Mouse (Mus musculus): Measurements from ENCODE around the gene Glmp. TPM values are rescaled to one million over a fixed set of nuclear protein-coding genes. Genes with fewer than 3 reads are reported as not detected.

Glmp gene
- total and polyA plus RNA-seq, 3 experiments, result 42.7 to 163 (median 75.6) TPM

DNA sequence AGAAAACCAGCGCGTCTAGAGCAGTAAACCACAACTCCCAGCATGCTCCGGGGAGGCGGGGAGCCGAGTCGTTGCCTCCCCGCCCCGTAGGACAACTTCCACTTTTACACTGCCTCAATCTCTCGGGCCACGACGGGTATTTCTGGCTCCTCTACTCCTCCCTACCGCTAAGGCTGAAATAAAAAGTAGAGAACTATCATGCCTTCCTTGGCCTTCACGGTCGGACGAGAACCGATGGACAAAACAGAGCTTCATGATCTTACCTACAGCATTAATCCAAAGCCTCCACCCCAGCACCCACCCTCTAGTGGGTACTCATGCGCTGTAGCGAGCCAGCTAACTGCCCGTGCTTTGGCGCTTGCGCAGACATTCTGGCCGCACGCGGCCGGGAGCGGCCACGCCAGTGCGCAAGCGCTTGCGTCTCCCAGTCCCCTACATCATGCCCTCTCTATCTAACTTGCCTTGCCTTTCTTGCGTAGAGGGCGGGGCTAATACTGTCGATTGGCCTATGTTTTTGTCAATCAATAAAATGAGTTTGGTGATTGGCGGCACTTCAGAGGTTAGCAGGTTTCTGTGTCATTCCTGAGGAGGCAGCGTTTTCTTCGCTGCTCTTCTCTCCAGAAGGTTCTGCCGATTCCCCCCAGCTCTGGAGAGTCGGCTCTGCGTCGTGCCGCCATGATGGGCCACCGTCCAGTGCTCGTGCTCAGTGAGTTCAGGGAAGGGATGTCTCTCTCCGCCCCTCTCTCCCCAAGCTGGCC lies 28.1 kb upstream of the Glmp start, which contains the start of the genes Tsacc and Cct3 (continued):
- peak; percentile 46; the same call in 1 of the 2 replicates for TF ChIP-seq MAZ (IDR thresholded peaks at IDR 0.05; ENCODE audit: low read depth, low read length)
- TF ChIP-seq MXI1 (IDR thresholded peaks at IDR 0.05; ENCODE audit: low read depth, low read length), result no peak
- no peak for TF ChIP-seq PAX5 (IDR thresholded peaks at IDR 0.05; ENCODE audit: low read length)

DNA sequence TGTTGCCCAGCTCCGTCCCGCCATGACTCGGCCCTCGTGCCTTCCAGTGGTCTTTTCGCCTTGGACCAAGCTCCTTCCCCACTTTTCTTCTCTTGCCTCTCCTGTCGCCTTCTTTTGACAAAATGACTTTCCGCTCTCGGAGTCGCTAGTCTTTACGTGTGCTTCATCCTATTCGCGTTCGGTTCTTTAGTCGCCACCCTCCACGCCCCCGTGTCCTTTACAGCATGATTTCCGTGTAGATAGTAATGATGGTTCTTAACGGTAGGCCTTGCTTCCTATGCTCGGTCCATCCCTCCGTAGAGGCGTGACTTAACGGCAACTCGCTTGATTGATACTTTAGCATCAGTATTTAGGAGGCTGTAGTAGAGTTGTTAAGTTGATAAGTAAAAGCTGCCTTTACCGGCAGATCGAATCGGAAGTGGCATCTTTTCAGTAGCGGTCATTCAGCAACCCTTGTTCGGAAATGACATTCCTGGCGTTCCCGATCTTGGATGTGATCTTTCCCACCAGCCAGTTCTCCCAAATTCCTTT lies 27.4 kb upstream of the Glmp start:
- Histone ChIP-seq H3K36me3 (replicated peaks in 1 of 2; ENCODE audit: control insufficient read depth in 1 of 2, insufficient read depth in 1 of 2, low read length in 1 of 2) (peaks cover 29 to 47% of the 10 kb centered on the region in 2 experiments), H3K27ac (ENCODE audit: insufficient read depth, low read depth) (peak overlapping the region; percentile 83), H3K4me2 (ENCODE audit: insufficient read depth, low read depth, poor library complexity, severe bottlenecking) (peak overlapping the region; percentile 59; the same call in 1 of the 2 replicates), H3K9ac (ENCODE audit: insufficient read depth, low read depth) (peak overlapping the region; percentile 61), H3K27me3 (replicated peaks) (no peaks in the 10 kb centered on the region), H3K4me1 (ENCODE audit: control insufficient read depth in 1 of 2, insufficient read depth in 2 of 2) (peaks cover 0 to 28% of the 10 kb centered on the region in 2 experiments; a peak in 3 of 4 replicates), H3K79me2 (replicated peaks; ENCODE audit: control insufficient read depth, extremely low read depth, insufficient read depth, poor library complexity, severe bottlenecking) (peaks cover 43% of the 10 kb centered on the region), H3K4me3 (replicated peaks in 1 of 3; ENCODE audit: low read depth in 2 of 3, low read length in 2 of 3, poor library complexity in 1 of 3) (peak overlapping the region; percentile 82 to 98 (median 95)), H3K9me3 (replicated peaks; ENCODE audit: low read length) (no peaks in the 10 kb centered on the region)
- dilution Hi-C loops (cut with MboI; ENCODE audit: extremely low pct_ligation_motif_present, extremely low pct_unique_long_range_greater_than_20kb, low sequenced_read_pairs) (no loop called here), in situ Hi-C loops (cut with MboI; ENCODE audit: low pct_ligation_motif_present, low pct_unique_long_range_greater_than_20kb, low sequenced_read_pairs) (loop anchor here (5.0 kb wide), 1 partner anchor 35 kb away; no protein-coding TSS in a partner anchor)
- DNase-seq (ENCODE audit: extremely low read depth), result peak; percentile 57
- no peak for TF ChIP-seq POLR2AphosphoS2 (IDR thresholded peaks at IDR 0.05; ENCODE audit: low read depth, low read length)
- TF ChIP-seq HCFC1 (IDR thresholded peaks at IDR 0.05; ENCODE audit: low read depth, low read length), result no peak
- TF ChIP-seq MXI1 (IDR thresholded peaks at IDR 0.05; ENCODE audit: low read depth, low read length), result peak; percentile 78
- no peak for TF ChIP-seq ETS1 (conservative IDR thresholded peaks at IDR 0.05; ENCODE audit: low read depth, low read length)
- peak; percentile 26; the same call in 1 of the 2 replicates for TF ChIP-seq ELF1 (IDR thresholded peaks at IDR 0.05; ENCODE audit: low read depth, low read length)
- 0 out of 2 replicates have a peak, but pooled peaks have one; percentile 13 for TF ChIP-seq UBTF (IDR thresholded peaks at IDR 0.05; ENCODE audit: low read depth, low read length)
- peak; percentile 57; the same call in 1 of the 2 replicates for TF ChIP-seq CHD1 (IDR thresholded peaks at IDR 0.05; ENCODE audit: low read depth, low read length)
- no peak for TF ChIP-seq RAD21 (IDR thresholded peaks at IDR 0.05; ENCODE audit: low read depth, low read length)
- TF ChIP-seq MAX (IDR thresholded peaks at IDR 0.05; ENCODE audit: low read length), result 0 out of 2 replicates have a peak, but pooled peaks have one; percentile 16
- TF ChIP-seq SIN3A (IDR thresholded peaks at IDR 0.05; ENCODE audit: low read length), result peak; percentile 83

DNA sequence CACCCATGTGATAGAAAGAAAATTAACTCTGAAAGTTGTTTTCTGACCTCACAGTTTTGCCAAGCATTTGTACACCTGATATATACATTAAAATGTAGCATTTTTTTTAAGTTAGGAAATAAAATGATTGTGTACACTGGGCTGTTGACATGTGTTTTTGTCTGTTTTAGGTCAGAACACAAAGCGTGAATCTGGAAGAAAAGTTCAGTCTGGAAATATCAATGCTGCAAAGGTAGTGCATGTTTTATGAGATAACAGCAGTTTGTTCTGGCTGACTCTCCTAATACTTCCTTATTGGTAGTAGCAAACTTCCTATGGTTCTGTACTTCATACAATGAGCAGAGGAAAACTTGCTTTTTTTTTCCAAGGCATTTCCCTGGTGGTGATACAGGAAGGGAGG lies 25.7 kb upstream of the Glmp start:
- Histone ChIP-seq H3K4me1 (ENCODE audit: control insufficient read depth in 1 of 2, insufficient read depth in 2 of 2) (peaks cover 0 to 28% of the 10 kb centered on the region in 2 experiments; a peak in 3 of 4 replicates), H3K79me2 (replicated peaks; ENCODE audit: control insufficient read depth, extremely low read depth, insufficient read depth, poor library complexity, severe bottlenecking) (peaks cover 50% of the 10 kb centered on the region), H3K4me2 (ENCODE audit: insufficient read depth, low read depth, poor library complexity, severe bottlenecking) (no peak overlapping the region), H3K27ac (ENCODE audit: insufficient read depth, low read depth) (no peak overlapping the region), H3K9ac (ENCODE audit: insufficient read depth, low read depth) (peak overlapping the region; percentile 13; the same call in 1 of the 2 replicates), H3K9me3 (replicated peaks; ENCODE audit: low read length) (no peaks in the 10 kb centered on the region), H3K27me3 (replicated peaks) (no peaks in the 10 kb centered on the region), H3K36me3 (replicated peaks in 1 of 2; ENCODE audit: control insufficient read depth in 1 of 2, insufficient read depth in 1 of 2, low read length in 1 of 2) (peaks cover 43 to 59% of the 10 kb centered on the region in 2 experiments), H3K4me3 (replicated peaks in 1 of 3; ENCODE audit: low read depth in 2 of 3, low read length in 2 of 3, poor library complexity in 1 of 3) (no peak overlapping the region)
- no peak for DNase-seq (ENCODE audit: extremely low read depth)
- no peak for TF ChIP-seq POLR2AphosphoS2 (IDR thresholded peaks at IDR 0.05; ENCODE audit: low read depth, low read length)
- no peak for TF ChIP-seq TCF12 (IDR thresholded peaks at IDR 0.05; ENCODE audit: low read depth, low read length)
- no peak for TF ChIP-seq GABPA (IDR thresholded peaks at IDR 0.05; ENCODE audit: insufficient replicate concordance, low read depth, low read length)
- TF ChIP-seq USF1 (IDR thresholded peaks at IDR 0.05; ENCODE audit: low read depth, low read length), result no peak
- no peak for TF ChIP-seq ZC3H11A (IDR thresholded peaks at IDR 0.05; ENCODE audit: low read depth, low read length)
- no peak for TF ChIP-seq USF2 (conservative IDR thresholded peaks at IDR 0.05; ENCODE audit: low read depth, low read length)
- TF ChIP-seq NELFE (IDR thresholded peaks at IDR 0.05; ENCODE audit: low read depth, low read length), result no peak
- TF ChIP-seq MAZ (IDR thresholded peaks at IDR 0.05; ENCODE audit: low read depth, low read length), result no peak
- TF ChIP-seq SIN3A (IDR thresholded peaks at IDR 0.05; ENCODE audit: low read length), result no peak
- dilution Hi-C loops (cut with MboI; ENCODE audit: extremely low pct_ligation_motif_present, extremely low pct_unique_long_range_greater_than_20kb, low sequenced_read_pairs) (no loop called here), in situ Hi-C loops (cut with MboI; ENCODE audit: low pct_ligation_motif_present, low pct_unique_long_range_greater_than_20kb, low sequenced_read_pairs) (loop anchor here (5.0 kb wide), 1 partner anchor 33 kb away; no protein-coding TSS in a partner anchor)
